Mouse (Mus musculus): ENCODE data around the gene Abhd13. TPM values are rescaled to one million over a fixed set of nuclear protein-coding genes. Genes with fewer than 3 reads are reported as not detected.

Gene Abhd13
- polyA plus RNA-seq, 1 experiment: 20.7 TPM

DNA sequence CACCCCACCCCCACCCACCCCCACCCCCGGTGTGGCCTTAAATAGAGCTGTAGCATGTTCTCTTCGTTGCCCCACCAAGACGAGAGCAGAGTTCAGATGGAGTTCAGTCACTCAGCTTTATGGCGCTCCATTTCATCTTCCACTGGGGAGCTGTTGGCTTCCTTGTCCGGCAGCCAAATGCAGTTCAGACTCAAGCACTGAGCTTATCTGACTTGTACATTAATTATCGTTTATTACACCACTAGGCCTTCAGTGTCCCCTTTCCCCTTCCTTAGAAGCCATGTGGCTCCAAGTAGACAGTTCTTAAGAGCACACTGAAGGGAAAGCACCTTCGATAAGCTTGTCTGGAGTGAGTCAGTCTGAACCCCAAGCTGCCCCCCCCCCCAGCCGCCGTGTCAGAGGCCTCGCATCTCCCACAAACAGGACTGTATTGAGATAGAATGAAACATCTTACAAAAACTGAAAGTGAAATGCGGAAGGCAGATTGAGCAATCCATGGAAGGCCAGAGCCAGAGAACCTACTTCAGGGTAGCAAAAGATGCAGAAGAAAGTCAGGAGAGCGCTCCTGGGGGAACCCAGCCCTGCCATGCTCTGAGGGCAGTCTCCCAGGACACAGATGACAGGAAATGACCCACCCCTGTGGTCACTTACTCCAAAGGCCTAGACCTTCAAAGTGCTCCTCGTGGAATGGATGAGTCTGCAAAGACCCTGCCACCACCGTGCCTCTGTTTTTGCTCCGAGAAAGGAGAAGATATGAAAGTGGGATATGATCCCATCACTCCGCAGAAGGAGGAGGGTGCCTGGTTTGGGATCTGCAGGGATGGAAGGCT lies 28.9 kb downstream of the Abhd13 start, which contains the start of gene Tnfsf13b:
TSS of gene Tnfsf13b (plus strand) at position 312 of the 830 bp plus-strand sequence.
- H3K4me1 ChIP-seq (ENCODE audit: control insufficient read depth, insufficient read depth, low read length): no peaks in the 10 kb centered on the region
- no peaks in the 10 kb centered on the region for H3K9me3 ChIP-seq (replicated peaks; ENCODE audit: control insufficient read depth, insufficient read depth, low read length, poor library complexity, severe bottlenecking)
- peak within 1 kb of the TSS; percentile 68 for H3K4me3 ChIP-seq (ENCODE audit: low read depth, low read length)
- no peaks in the 10 kb centered on the region for H3K36me3 ChIP-seq (ENCODE audit: control insufficient read depth, insufficient read depth, low read length, poor library complexity, severe bottlenecking)
- H3K27ac ChIP-seq (ENCODE audit: insufficient read depth, low read length): no peak within 1 kb of the TSS
- H3K9ac ChIP-seq (ENCODE audit: low read depth, poor library complexity, severe bottlenecking): 0 out of 2 replicates have a peak within 1 kb of the TSS, but pooled peaks have one; percentile 13
- no peak for TF ChIP-seq POLR2A (IDR thresholded peaks at IDR 0.05; ENCODE audit: insufficient read depth, low read length)
- TF ChIP-seq CTCF (IDR thresholded peaks at IDR 0.05; ENCODE audit: low read depth, low read length): no peak
- TF ChIP-seq EP300 (IDR thresholded peaks at IDR 0.05; ENCODE audit: insufficient read depth, low read depth, low read length): no peak
- H3K27me3 ChIP-seq (ENCODE audit: control insufficient read depth, insufficient read depth, low read length, poor library complexity, severe bottlenecking): no peaks in the 10 kb centered on the region

DNA sequence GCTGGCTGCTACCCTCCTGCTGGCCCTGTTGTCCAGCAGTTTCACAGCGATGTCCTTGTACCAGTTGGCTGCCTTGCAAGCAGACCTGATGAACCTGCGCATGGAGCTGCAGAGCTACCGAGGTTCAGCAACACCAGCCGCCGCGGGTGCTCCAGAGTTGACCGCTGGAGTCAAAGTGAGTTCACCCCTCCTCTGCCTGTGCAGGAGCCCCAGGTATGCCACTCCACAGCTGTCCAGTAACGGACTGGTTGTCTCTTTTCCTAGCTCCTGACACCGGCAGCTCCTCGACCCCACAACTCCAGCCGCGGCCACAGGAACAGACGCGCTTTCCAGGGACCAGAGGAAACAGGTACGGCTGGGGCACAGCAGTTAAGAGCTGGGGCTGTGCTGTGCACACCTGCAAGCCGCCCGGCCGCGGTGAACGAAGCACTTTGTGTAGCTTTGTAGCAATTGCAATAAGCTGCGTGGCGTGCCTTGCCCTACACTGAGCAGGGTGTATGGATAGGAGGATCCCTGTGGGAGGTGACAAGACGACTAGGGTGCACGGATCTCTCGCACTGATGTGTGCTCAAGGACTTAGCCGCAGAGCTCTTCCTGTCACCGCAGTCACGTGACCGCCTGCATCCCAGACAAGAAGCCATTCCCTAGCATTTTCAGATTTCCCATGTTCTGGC lies 29.6 kb downstream of the Abhd13 start:
- TF ChIP-seq EP300 (IDR thresholded peaks at IDR 0.05; ENCODE audit: insufficient read depth, low read depth, low read length): no peak
- no peak for TF ChIP-seq POLR2A (IDR thresholded peaks at IDR 0.05; ENCODE audit: insufficient read depth, low read length)
- no peak for TF ChIP-seq CTCF (IDR thresholded peaks at IDR 0.05; ENCODE audit: low read depth, low read length)
- H3K27ac ChIP-seq (ENCODE audit: insufficient read depth, low read length): no peak overlapping the region
- 0 out of 2 replicates have a peak overlapping the region, but pooled peaks have one; percentile 13 for H3K9ac ChIP-seq (ENCODE audit: low read depth, poor library complexity, severe bottlenecking)
- peak overlapping the region; percentile 68 for H3K4me3 ChIP-seq (ENCODE audit: low read depth, low read length)
- H3K27me3 ChIP-seq (ENCODE audit: control insufficient read depth, insufficient read depth, low read length, poor library complexity, severe bottlenecking): no peaks in the 10 kb centered on the region
- H3K36me3 ChIP-seq (ENCODE audit: control insufficient read depth, insufficient read depth, low read length, poor library complexity, severe bottlenecking): no peaks in the 10 kb centered on the region
- no peaks in the 10 kb centered on the region for H3K9me3 ChIP-seq (replicated peaks; ENCODE audit: control insufficient read depth, insufficient read depth, low read length, poor library complexity, severe bottlenecking)
- no peaks in the 10 kb centered on the region for H3K4me1 ChIP-seq (ENCODE audit: control insufficient read depth, insufficient read depth, low read length)

DNA sequence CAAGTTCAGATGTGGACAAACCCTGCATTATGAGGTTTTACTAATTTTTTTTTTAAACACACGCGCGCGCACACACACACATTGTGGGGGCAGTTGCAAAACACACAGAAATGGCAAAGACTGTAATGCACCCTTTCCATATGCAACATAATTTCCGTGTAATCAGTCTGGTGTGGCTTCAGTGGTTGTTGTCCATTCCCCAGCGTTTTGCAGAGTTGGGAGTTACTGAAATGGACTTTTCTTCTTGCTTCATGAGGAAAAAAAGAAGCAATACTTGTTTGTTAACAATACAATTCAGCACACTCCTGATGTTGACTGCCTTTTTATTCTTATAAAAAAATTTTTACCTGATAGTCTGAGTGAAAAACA lies 30.1 kb downstream of the Abhd13 start:
- no peak overlapping the region for H3K9ac ChIP-seq (ENCODE audit: low read depth, poor library complexity, severe bottlenecking)

DNA sequence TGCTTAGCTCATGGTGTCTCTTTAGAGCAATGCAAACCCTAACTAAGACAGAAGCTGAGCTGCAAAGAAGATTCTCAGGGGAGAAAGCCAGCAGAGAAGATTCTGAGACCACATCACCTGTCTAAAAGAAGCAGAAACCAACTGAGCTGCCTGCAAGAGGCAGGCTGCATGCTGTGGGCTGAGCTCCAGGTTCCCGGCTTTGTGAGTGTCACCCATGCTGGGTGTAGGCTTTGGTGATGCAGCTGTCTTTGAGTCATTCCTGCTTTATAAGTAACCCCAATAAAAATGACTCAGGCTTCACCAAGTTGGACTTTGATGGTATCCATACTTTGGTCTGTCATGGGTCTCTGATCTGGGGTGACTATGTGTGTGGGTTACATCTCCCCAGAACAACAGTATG lies 38.7 kb downstream of the Abhd13 start:
- Histone ChIP-seq H3K4me1 (ENCODE audit: control insufficient read depth, insufficient read depth, low read length) (no peaks in the 10 kb centered on the region), H3K27me3 (ENCODE audit: control insufficient read depth, insufficient read depth, low read length, poor library complexity, severe bottlenecking) (no peaks in the 10 kb centered on the region; the same call in 1 of the 2 replicates), H3K9ac (ENCODE audit: low read depth, poor library complexity, severe bottlenecking) (no peak overlapping the region), H3K9me3 (replicated peaks; ENCODE audit: control insufficient read depth, insufficient read depth, low read length, poor library complexity, severe bottlenecking) (no peaks in the 10 kb centered on the region), H3K4me3 (ENCODE audit: low read depth, low read length) (no peak overlapping the region), H3K36me3 (ENCODE audit: control insufficient read depth, insufficient read depth, low read length, poor library complexity, severe bottlenecking) (no peaks in the 10 kb centered on the region), H3K27ac (ENCODE audit: insufficient read depth, low read length) (no peak overlapping the region)
- no peak for TF ChIP-seq EP300 (IDR thresholded peaks at IDR 0.05; ENCODE audit: insufficient read depth, low read depth, low read length)
- TF ChIP-seq POLR2A (IDR thresholded peaks at IDR 0.05; ENCODE audit: insufficient read depth, low read length): no peak
- no peak for TF ChIP-seq CTCF (IDR thresholded peaks at IDR 0.05; ENCODE audit: low read depth, low read length)

More for the DNA sequence above, 30.1 kb downstream of the Abhd13 start:
- H3K9me3 ChIP-seq (replicated peaks; ENCODE audit: control insufficient read depth, insufficient read depth, low read length, poor library complexity, severe bottlenecking): no peaks in the 10 kb centered on the region
- no peak overlapping the region for H3K27ac ChIP-seq (ENCODE audit: insufficient read depth, low read length)
- no peak overlapping the region for H3K4me3 ChIP-seq (ENCODE audit: low read depth, low read length)
- H3K36me3 ChIP-seq (ENCODE audit: control insufficient read depth, insufficient read depth, low read length, poor library complexity, severe bottlenecking): no peaks in the 10 kb centered on the region
- TF ChIP-seq EP300 (IDR thresholded peaks at IDR 0.05; ENCODE audit: insufficient read depth, low read depth, low read length): no peak
- TF ChIP-seq POLR2A (IDR thresholded peaks at IDR 0.05; ENCODE audit: insufficient read depth, low read length): no peak
- TF ChIP-seq CTCF (IDR thresholded peaks at IDR 0.05; ENCODE audit: low read depth, low read length): no peak
- no peaks in the 10 kb centered on the region for H3K4me1 ChIP-seq (ENCODE audit: control insufficient read depth, insufficient read depth, low read length)
- no peaks in the 10 kb centered on the region for H3K27me3 ChIP-seq (ENCODE audit: control insufficient read depth, insufficient read depth, low read length, poor library complexity, severe bottlenecking)

DNA sequence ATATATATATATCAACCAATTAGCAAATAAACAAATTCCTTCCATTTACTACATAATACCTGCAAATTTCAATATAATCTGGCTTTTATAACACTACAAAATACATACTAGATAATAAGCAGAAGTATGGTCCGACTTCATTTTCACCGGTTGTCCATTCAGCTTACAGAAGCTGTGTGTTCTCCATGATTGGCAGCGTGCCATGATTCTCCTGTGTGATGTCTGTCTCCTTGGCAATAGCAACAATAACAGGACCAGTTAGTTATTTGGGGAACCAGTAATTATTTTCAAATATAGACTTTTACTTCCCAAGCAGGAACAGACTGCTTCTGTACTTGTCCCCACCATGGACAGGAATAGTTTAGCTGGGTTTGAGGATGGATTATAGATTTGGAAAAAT lies 39.7 kb downstream of the Abhd13 start:
- no peaks in the 10 kb centered on the region for H3K4me1 ChIP-seq (ENCODE audit: control insufficient read depth, insufficient read depth, low read length)
- H3K36me3 ChIP-seq (ENCODE audit: control insufficient read depth, insufficient read depth, low read length, poor library complexity, severe bottlenecking): no peaks in the 10 kb centered on the region
- no peak overlapping the region for H3K9ac ChIP-seq (ENCODE audit: low read depth, poor library complexity, severe bottlenecking)
- TF ChIP-seq EP300 (IDR thresholded peaks at IDR 0.05; ENCODE audit: insufficient read depth, low read depth, low read length) (no peak), CTCF (IDR thresholded peaks at IDR 0.05; ENCODE audit: low read depth, low read length) (no peak), POLR2A (IDR thresholded peaks at IDR 0.05; ENCODE audit: insufficient read depth, low read length) (no peak)
- no peak overlapping the region for H3K27ac ChIP-seq (ENCODE audit: insufficient read depth, low read length)
- no peaks in the 10 kb centered on the region for H3K9me3 ChIP-seq (replicated peaks; ENCODE audit: control insufficient read depth, insufficient read depth, low read length, poor library complexity, severe bottlenecking)
- H3K4me3 ChIP-seq (ENCODE audit: low read depth, low read length): no peak overlapping the region
- no peaks in the 10 kb centered on the region; the same call in 1 of the 2 replicates for H3K27me3 ChIP-seq (ENCODE audit: control insufficient read depth, insufficient read depth, low read length, poor library complexity, severe bottlenecking)
